Mouse (Mus musculus): ENCODE data around the gene Crebrf. TPM values are rescaled to one million over a fixed set of nuclear protein-coding genes. Genes with fewer than 3 reads are reported as not detected.

The Crebrf gene
- total and polyA plus RNA-seq, 3 experiments, result 1.3 to 3.8 TPM; not detected in 1

DNA sequence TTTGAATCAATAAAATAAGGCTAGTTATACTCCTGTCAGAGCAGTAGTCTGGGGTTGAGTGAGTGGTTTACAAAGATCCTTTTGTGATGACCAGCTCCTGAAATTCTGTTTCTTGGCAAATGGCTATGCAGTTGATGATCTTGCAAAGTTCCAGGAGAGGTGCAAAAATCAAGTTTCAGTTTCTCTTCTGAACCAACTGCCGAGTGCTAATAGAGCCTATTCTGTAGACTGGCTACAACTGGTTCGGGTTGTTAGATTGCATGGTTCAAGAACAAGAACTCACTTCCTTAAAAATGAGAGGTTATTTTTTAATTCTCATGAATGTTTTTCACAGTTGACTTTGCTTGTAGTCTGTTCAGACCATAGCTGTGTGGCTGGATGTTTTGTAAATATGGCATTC is 38.0 kb downstream of the Crebrf start:
- H3K27ac ChIP-seq (ENCODE audit: control insufficient read depth, low read depth, low read length), result no peak overlapping the region
- H3K4me3 ChIP-seq (ENCODE audit: control insufficient read depth in 1 of 2, insufficient read depth in 1 of 2, low read depth in 2 of 2, low read length in 2 of 2), result no peak overlapping the region

DNA sequence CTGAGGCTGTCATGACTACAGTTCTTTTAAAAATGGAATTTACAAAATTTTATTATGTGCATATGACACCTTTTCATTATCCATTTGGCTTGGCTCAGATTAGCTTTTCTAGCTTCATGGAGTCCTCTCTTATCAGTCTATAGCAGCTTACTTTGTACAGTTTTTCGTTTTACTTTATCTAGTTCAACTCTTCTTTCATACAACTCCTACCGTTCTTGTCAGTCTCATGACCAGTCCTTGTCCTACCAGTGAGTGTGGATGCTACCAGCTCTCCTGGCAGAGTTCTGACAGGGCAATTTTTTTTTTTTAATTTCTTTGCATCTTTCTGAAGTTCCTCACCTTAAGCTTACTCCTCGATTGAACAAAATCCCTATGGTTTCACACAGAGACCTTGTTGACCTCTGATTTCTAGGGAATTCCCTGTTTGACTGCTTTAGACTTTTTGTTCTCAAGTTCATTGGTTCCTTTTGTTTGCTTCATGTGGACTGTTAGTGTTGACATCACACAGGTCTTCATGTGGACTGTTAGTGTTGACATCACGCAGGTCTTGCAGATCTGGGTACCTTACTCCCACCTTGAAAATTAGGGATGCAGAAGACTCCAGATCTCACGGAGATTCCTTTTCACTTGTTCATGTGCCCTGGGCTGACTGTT is 51.8 kb downstream of the Crebrf start:
- H3K36me3 ChIP-seq (ENCODE audit: control insufficient read depth in 1 of 2, insufficient read depth in 2 of 2, low read length in 2 of 2), result peaks cover 0 to 38% of the 10 kb centered on the region in 2 experiments; a peak in 2 of 4 replicates
- DNase-seq (ENCODE audit: low read depth, low spot score), result peak; percentile 85
- H3K27me3 ChIP-seq (ENCODE audit: control insufficient read depth in 1 of 2, insufficient read depth in 2 of 2, low read length in 2 of 2), result no peaks in the 10 kb centered on the region
- H3K27ac ChIP-seq (ENCODE audit: control insufficient read depth, low read depth, low read length), result peak overlapping the region; percentile 94
- no peaks in the 10 kb centered on the region for H3K9me3 ChIP-seq (replicated peaks; ENCODE audit: insufficient read depth, low read length)
- peaks cover 28 to 30% of the 10 kb centered on the region in 2 experiments for H3K4me1 ChIP-seq (ENCODE audit: control insufficient read depth in 1 of 2, insufficient read depth in 2 of 2, low read length in 2 of 2)
- peak overlapping the region; percentile 25 for H3K9ac ChIP-seq (ENCODE audit: control insufficient read depth, low read depth, low read length, poor library complexity, severe bottlenecking)
- no peaks in the 10 kb centered on the region for H3K79me2 ChIP-seq (ENCODE audit: control insufficient read depth, insufficient read depth, low read length, poor library complexity)
- no peak overlapping the region for H3K4me3 ChIP-seq (ENCODE audit: control insufficient read depth in 1 of 2, insufficient read depth in 1 of 2, low read depth in 2 of 2, low read length in 2 of 2)
- peak; percentile 96 for TF ChIP-seq GATA1 (IDR thresholded peaks at IDR 0.05; ENCODE audit: low read depth, low read length)
- TF ChIP-seq ZNF384 (IDR thresholded peaks at IDR 0.05; ENCODE audit: low read depth, low read length), result peak; percentile 96
- no peak for TF ChIP-seq POLR2A (IDR thresholded peaks at IDR 0.05; ENCODE audit: control insufficient read depth in 1 of 2, insufficient read depth in 1 of 2, low read depth in 1 of 2, low read length in 2 of 2, poor library complexity in 1 of 2)
- TF ChIP-seq POLR2AphosphoS5 (IDR thresholded peaks at IDR 0.05; ENCODE audit: borderline replicate concordance, low read depth, low read length), result no peak
- peak; percentile 82 for TF ChIP-seq ETS1 (IDR thresholded peaks at IDR 0.05; ENCODE audit: low read depth, low read length)
- peak; percentile 77 for TF ChIP-seq RCOR1 (IDR thresholded peaks at IDR 0.05; ENCODE audit: low read depth, low read length)
- peak; percentile 36; the same call in 1 of the 2 replicates for TF ChIP-seq MXI1 (IDR thresholded peaks at IDR 0.05; ENCODE audit: low read depth, low read length)
- TF ChIP-seq UBTF (IDR thresholded peaks at IDR 0.05; ENCODE audit: borderline replicate concordance, insufficient read depth, low read depth, low read length), result 0 out of 2 replicates have a peak, but pooled peaks have one; percentile 31
- no peak for TF ChIP-seq ZC3H11A (IDR thresholded peaks at IDR 0.05; ENCODE audit: low read depth, low read length)
- TF ChIP-seq NELFE (IDR thresholded peaks at IDR 0.05; ENCODE audit: low read depth, low read length), result no peak
- no peak for TF ChIP-seq GABPA (IDR thresholded peaks at IDR 0.05; ENCODE audit: low read depth, low read length)
- no peak for TF ChIP-seq E2F4 (IDR thresholded peaks at IDR 0.05; ENCODE audit: borderline replicate concordance, low read depth, low read length)
- TF ChIP-seq MEF2A (IDR thresholded peaks at IDR 0.05; ENCODE audit: extremely low read depth, insufficient replicate concordance, low read depth, low read length, poor library complexity, severe bottlenecking), result no peak
- TF ChIP-seq MYC (IDR thresholded peaks at IDR 0.05; ENCODE audit: low read depth, low read length), result 0 out of 2 replicates have a peak, but pooled peaks have one; percentile 43
- peak; percentile 95 for TF ChIP-seq TCF12 (IDR thresholded peaks at IDR 0.05; ENCODE audit: low read depth, low read length)
- no peak for TF ChIP-seq JUND (IDR thresholded peaks at IDR 0.05; ENCODE audit: low read depth, low read length)
- TF ChIP-seq MAX (IDR thresholded peaks at IDR 0.05; ENCODE audit: low read length), result no peak
- TF ChIP-seq CHD1 (IDR thresholded peaks at IDR 0.05; ENCODE audit: low read depth, low read length), result peak; percentile 92; the same call in 1 of the 2 replicates
- no peak for TF ChIP-seq USF2 (IDR thresholded peaks at IDR 0.05; ENCODE audit: borderline replicate concordance in 1 of 2, insufficient read depth in 1 of 2, low read depth in 1 of 2, low read length in 2 of 2)
- peak; percentile 36; the same call in 1 of the 2 replicates for TF ChIP-seq POLR2AphosphoS2 (IDR thresholded peaks at IDR 0.05; ENCODE audit: low read length)
- TF ChIP-seq ZMIZ1 (IDR thresholded peaks at IDR 0.05; ENCODE audit: low read depth, low read length), result peak; percentile 55; the same call in 1 of the 2 replicates
- TF ChIP-seq MAFK (IDR thresholded peaks at IDR 0.05; ENCODE audit: borderline replicate concordance, low read depth, low read length), result no peak
- peak; percentile 97 to 98 for TF ChIP-seq EP300 (IDR thresholded peaks at IDR 0.05; ENCODE audit: low read depth in 1 of 2, low read length in 2 of 2)

More for the DNA sequence above, 38.0 kb downstream of the Crebrf start:
- no peak overlapping the region for H3K9ac ChIP-seq (ENCODE audit: control insufficient read depth, low read depth, low read length, poor library complexity, severe bottlenecking)
- no peaks in the 10 kb centered on the region for H3K79me2 ChIP-seq (ENCODE audit: control insufficient read depth, insufficient read depth, low read length, poor library complexity)
- DNase-seq (ENCODE audit: low read depth, low spot score), result no peak
- no peaks in the 10 kb centered on the region for H3K9me3 ChIP-seq (replicated peaks; ENCODE audit: insufficient read depth, low read length)
- peaks cover 0 to 4% of the 10 kb centered on the region in 2 experiments; a peak in 1 of 4 replicates for H3K36me3 ChIP-seq (ENCODE audit: control insufficient read depth in 1 of 2, insufficient read depth in 2 of 2, low read length in 2 of 2)
- H3K4me1 ChIP-seq (ENCODE audit: control insufficient read depth in 1 of 2, insufficient read depth in 2 of 2, low read length in 2 of 2), result no peaks in the 10 kb centered on the region; a peak in 1 of 4 replicates
- TF ChIP-seq MAX (IDR thresholded peaks at IDR 0.05; ENCODE audit: low read length), result no peak
- no peak for TF ChIP-seq TCF12 (IDR thresholded peaks at IDR 0.05; ENCODE audit: low read depth, low read length)
- no peak for TF ChIP-seq SMC3 (IDR thresholded peaks at IDR 0.05; ENCODE audit: low read depth, low read length)
- no peak for TF ChIP-seq GATA1 (IDR thresholded peaks at IDR 0.05; ENCODE audit: low read depth, low read length)
- TF ChIP-seq CHD2 (IDR thresholded peaks at IDR 0.05; ENCODE audit: low read length), result no peak
- no peak for TF ChIP-seq UBTF (IDR thresholded peaks at IDR 0.05; ENCODE audit: borderline replicate concordance, insufficient read depth, low read depth, low read length)
- TF ChIP-seq ZKSCAN1 (IDR thresholded peaks at IDR 0.05; ENCODE audit: low read depth, low read length), result no peak
- TF ChIP-seq POLR2AphosphoS2 (IDR thresholded peaks at IDR 0.05; ENCODE audit: low read length), result no peak
- TF ChIP-seq E2F4 (IDR thresholded peaks at IDR 0.05; ENCODE audit: borderline replicate concordance, low read depth, low read length), result no peak
- no peak for TF ChIP-seq MAZ (IDR thresholded peaks at IDR 0.05; ENCODE audit: low read depth, low read length)
- no peak for TF ChIP-seq POLR2A (IDR thresholded peaks at IDR 0.05; ENCODE audit: control insufficient read depth in 1 of 2, insufficient read depth in 1 of 2, low read depth in 1 of 2, low read length in 2 of 2, poor library complexity in 1 of 2)
- TF ChIP-seq MEF2A (IDR thresholded peaks at IDR 0.05; ENCODE audit: extremely low read depth, insufficient replicate concordance, low read depth, low read length, poor library complexity, severe bottlenecking), result no peak
- no peak for TF ChIP-seq NELFE (IDR thresholded peaks at IDR 0.05; ENCODE audit: low read depth, low read length)
- TF ChIP-seq POLR2AphosphoS5 (IDR thresholded peaks at IDR 0.05; ENCODE audit: borderline replicate concordance, low read depth, low read length), result no peak
- no peak for TF ChIP-seq TAL1 (IDR thresholded peaks at IDR 0.05; ENCODE audit: low read length)
- no peak for TF ChIP-seq HCFC1 (IDR thresholded peaks at IDR 0.05; ENCODE audit: low read depth, low read length)
- TF ChIP-seq EP300 (IDR thresholded peaks at IDR 0.05; ENCODE audit: low read depth in 1 of 2, low read length in 2 of 2), result no peak
- no peak for TF ChIP-seq ELF1 (IDR thresholded peaks at IDR 0.05; ENCODE audit: low read depth, low read length)
- H3K27me3 ChIP-seq (ENCODE audit: control insufficient read depth in 1 of 2, insufficient read depth in 2 of 2, low read length in 2 of 2), result no peaks in the 10 kb centered on the region

All from MEL (cell line).